Mouse (Mus musculus) CH12.LX (cell line): ENCODE measurements around the gene Tmem223.

Experiments used
- CTCF ChIP-seq, 2 experiments: IDR thresholded peaks in 1 of 2; conservative IDR thresholded peaks in 1 of 2; 2 replicates each; pipeline ENCODE4 v1.5.1; 2011 to 2012; ENCODE audit warnings: low read depth in 2 of 2, low read length in 2 of 2, improper control_type of control experiment in 1 of 2, inconsistent platforms in 1 of 2, mild to moderate bottlenecking in 1 of 2, moderate library complexity in 1 of 2
- E2F4 ChIP-seq: IDR thresholded peaks from 2 replicates; pipeline ENCODE4 v1.6.1; 2011; ENCODE audit warnings: low read depth, low read length, improper control_type of control experiment; ENCODE audit not compliant: insufficient replicate concordance
- MAFK ChIP-seq: IDR thresholded peaks from 2 replicates; pipeline ENCODE4 v1.6.1; 2011; ENCODE audit warnings: low read length, improper control_type of control experiment; ENCODE audit not compliant: insufficient replicate concordance
- MYC ChIP-seq: IDR thresholded peaks from 2 replicates; pipeline ENCODE4 v1.6.1; 2011; ENCODE audit warnings: low read depth, mild to moderate bottlenecking, improper control_type of control experiment, low read length
- NRF1 ChIP-seq: IDR thresholded peaks from 2 replicates; pipeline ENCODE4 v1.6.1; 2014; ENCODE audit warnings: low read depth, mild to moderate bottlenecking, inconsistent platforms, low read length, improper control_type of control experiment, moderate library complexity
- POLR2A ChIP-seq: IDR thresholded peaks from 2 replicates; pipeline ENCODE4 v1.6.1; 2011; ENCODE audit warnings: low read depth, mild to moderate bottlenecking, improper control_type of control experiment, low read length
- RAD21 ChIP-seq: IDR thresholded peaks from 2 replicates; pipeline ENCODE4 v1.6.1; 2011; ENCODE audit warnings: low read depth, mild to moderate bottlenecking, low read length, improper control_type of control experiment, moderate library complexity
- RCOR1 ChIP-seq: conservative IDR thresholded peaks from 2 replicates; pipeline ENCODE4 v1.6.1; 2012; ENCODE audit warnings: low read depth, mild to moderate bottlenecking, inconsistent platforms, low read length, improper control_type of control experiment
- SIN3A ChIP-seq: IDR thresholded peaks from 2 replicates; pipeline ENCODE4 v1.6.1; 2012; ENCODE audit warnings: low read length, improper control_type of control experiment, inconsistent platforms
- SMC3 ChIP-seq: IDR thresholded peaks from 2 replicates; pipeline ENCODE4 v1.6.1; 2011; ENCODE audit warnings: low read depth, low read length, improper control_type of control experiment
- TBP ChIP-seq: conservative IDR thresholded peaks from 2 replicates; pipeline ENCODE4 v1.6.1; 2011; ENCODE audit warnings: low read depth, low read length, improper control_type of control experiment
- TCF12 ChIP-seq: IDR thresholded peaks from 2 replicates; pipeline ENCODE4 v1.6.1; 2014; ENCODE audit warnings: low read depth, mild to moderate bottlenecking, inconsistent platforms, low read length, improper control_type of control experiment
- USF2 ChIP-seq: conservative IDR thresholded peaks from 2 replicates; pipeline ENCODE4 v1.6.1; 2011; ENCODE audit warnings: low read depth, low read length, improper control_type of control experiment

DNA sequence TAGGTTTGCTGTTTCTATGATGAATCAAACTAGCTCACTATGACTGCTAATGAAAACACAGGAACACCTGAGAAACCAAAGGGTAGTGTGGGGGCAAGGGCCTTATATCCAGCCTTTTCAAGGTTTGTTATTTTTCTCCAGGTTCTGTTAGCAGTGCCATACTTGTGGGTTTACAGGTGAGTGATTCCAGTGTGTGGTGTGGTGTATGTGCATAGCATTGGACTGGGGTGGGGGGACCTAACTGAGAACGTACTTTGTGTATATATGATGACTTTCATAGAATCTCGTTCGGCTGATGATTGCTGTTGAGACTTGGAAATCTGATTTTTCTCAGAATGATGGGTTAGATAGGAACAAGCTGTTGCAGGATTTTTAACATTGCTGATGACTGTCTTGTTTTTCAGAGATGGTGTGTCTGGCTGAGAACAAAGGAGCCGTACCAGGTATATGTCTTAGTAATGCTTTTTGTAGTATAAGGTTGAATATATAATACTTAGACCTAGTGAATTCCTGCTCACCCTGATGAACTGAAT, 45.6 kb upstream of the Tmem223 start:
- TF ChIP-seq RAD21 (no peak), TCF12 (no peak), RCOR1 (no peak), SIN3A (no peak), TBP (no peak), POLR2A (peak; percentile 54; the same call in 1 of the 2 replicates), NRF1 (no peak), MYC (no peak), MAFK (no peak), SMC3 (no peak), E2F4 (no peak), USF2 (no peak), CTCF (conservative IDR thresholded peaks at IDR 0.05 in 1 of 2, IDR thresholded peaks at IDR 0.05 in 1 of 2; ENCODE audit: low read depth in 2 of 2, low read length in 2 of 2) (no peak)
